Mouse (Mus musculus) retina, embryonic 14.5 days (tissue): ENCODE results near the gene Zfr.
"Not testable (repeated sequence)": the region's sequence is repeated elsewhere in the genome, so short reads cannot be mapped to it uniquely, and the experiment has no call there.

Experiments used
- DNase-seq: peaks from one replicate; pipeline ENCODE4 v3.0.0-alpha.2; 2015; ENCODE audit warnings: low spot score

Zfr gene

GRCm38 (mm10) chr15:12106430-12106829 is 11.2 kb upstream of the Zfr start:
- no peak for DNase-seq

- DNase-seq = no peak
Observed at GRCm38 (mm10) chr15:12108200-12108599, 9.4 kb upstream of the Zfr start.

DNA sequence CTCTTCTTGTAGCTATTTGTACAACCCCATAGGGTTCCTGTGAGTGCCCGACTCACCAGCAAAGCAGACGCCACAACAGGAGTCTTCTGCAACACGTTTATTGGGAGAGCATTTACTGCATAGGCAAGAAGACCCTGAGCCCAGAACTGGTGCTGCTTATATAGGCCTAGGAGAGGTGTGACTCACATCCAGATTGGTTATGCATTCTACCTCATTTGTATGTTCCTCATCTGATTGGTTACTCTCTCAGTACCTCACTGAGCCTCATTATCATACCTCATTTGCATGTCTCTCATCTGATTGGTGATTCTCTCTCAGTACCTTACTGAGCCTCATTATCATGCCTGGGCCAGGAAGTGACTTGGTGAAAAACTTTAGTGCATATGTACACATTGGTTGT is 8.7 kb upstream of the Zfr start:
- not testable (repeated sequence) for DNase-seq

DNA sequence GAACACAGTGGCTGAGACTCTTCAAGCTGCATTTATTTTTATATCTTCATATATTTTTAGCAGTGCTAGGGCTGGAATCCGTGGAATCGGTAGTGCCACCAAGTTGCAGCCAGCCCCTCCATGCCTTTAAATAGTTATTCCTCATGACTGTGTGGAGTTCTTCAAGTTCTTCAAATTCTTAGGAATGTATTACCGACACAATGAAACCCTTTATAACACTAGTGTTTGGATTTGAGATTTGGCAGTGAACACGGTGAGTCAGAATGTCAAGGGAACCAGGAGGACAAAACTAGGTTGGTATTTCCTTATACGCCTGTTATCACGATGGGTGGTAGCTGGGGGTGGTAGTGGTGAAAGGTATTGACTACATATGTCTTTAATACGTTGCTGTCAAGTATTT is 6.4 kb upstream of the Zfr start:
- no peak for DNase-seq

- no peak for DNase-seq
Observed at GRCm38 (mm10) chr15:12113411-12113810, 4.2 kb upstream of the Zfr start.

DNA sequence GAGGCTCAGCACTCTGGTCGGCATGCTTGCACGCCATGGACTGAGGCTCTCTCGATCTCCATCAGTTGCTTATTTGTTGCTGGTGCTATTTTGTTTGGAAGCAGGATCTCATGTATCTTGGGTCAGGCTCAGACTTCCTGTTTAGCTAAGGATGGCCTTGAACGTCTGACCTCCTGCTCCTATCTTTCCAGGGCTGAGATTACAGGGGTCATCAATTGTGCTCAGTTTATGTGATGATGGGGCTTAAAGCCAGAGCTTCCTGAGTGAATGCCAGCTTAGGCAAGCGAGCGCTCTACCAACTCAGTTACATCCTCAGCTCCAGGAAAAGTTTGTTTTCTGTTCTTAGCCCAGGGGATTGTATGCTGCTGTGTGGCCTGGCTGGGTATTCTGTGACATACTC is 3.1 kb upstream of the Zfr start:
- no peak for DNase-seq

GRCm38 (mm10) chr15:12115722-12116230 is 1.9 kb upstream of the Zfr start:
- DNase-seq = no peak

- DNase-seq = peak; percentile 61
Observed at GRCm38 (mm10) chr15:12118093-12118431, 431 bp downstream of the Zfr start.

DNA sequence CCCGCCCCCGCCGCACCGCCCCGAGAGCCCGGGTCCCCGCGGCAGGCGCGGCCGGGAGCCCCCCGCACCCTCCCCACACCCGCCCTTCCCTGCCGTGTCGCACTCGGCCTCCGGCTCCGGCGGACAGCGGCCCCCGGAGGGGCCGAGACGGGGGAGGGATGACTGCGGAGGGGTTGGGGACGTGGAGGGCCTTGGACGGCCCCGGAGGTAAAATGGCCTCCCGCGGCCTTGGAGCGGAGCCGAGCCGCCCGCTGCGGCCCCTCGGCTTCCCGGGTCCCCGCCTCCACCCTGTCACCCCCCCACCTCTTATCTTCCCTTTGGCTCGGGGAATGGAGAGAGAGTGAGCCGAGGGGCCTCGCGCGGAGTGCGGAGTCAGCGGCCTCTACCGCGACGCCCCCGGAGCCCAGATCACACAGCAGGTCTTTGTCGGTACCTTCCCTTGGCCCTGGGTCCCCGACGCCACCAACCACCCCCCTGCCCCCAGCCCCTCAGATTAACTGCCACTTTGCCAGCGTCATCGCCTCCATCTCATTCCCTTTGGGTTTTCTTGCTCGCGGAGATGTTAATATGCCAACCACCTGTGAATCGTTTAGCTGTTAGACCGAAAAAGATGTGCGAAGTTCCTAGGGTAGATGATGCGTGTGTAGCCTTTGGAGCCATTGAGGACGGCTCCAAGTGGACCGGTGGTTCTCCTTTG is 949 bp downstream of the Zfr start:
- peak; percentile 68 for DNase-seq

GRCm38 (mm10) chr15:12119129-12119466 is 1.5 kb downstream of the Zfr start:
- no peak for DNase-seq

GRCm38 (mm10) chr15:12124913-12125312 is 7.3 kb downstream of the Zfr start:
- no peak for DNase-seq

GRCm38 (mm10) chr15:12130871-12131270 is 13.2 kb downstream of the Zfr start:
- DNase-seq = not testable (repeated sequence)

DNA sequence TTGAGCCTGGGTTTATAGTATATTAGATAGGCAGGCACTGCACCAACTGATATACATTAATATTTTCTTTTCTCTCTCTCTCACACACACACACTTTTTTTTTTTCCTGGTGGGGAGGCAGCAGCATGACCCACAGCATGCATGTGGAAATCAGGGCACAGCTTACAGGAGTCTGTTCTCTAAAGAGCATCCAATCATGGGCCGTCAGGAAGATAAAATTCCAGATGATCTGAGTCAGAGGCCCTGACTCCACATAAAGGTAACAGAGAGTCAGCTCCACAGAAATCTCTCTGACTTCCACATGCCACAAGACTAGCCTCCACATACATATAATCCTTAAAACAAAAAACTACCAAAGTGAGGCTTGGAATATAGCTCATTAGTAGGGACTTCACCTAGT is 16.9 kb downstream of the Zfr start:
- DNase-seq = no peak

DNA sequence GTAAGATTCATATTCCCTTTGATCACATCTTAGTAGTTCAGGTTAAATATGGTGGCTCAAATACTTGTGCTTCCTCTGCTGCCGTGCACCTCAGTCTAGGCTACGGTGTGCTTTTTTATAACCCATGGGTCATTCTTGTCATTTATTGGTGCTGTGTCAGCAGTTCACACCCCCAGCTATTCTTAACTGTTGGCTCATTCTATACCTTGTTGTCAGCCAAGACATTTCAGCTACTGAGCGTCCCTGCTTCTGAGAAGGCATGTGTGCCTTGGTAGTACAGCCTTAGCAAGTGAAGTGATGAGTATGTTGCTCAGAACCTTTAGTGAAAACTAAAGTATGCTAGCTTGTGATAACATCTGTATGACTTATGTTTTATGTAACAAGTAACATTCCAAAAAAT is 17.7 kb downstream of the Zfr start:
- DNase-seq = no peak

DNA sequence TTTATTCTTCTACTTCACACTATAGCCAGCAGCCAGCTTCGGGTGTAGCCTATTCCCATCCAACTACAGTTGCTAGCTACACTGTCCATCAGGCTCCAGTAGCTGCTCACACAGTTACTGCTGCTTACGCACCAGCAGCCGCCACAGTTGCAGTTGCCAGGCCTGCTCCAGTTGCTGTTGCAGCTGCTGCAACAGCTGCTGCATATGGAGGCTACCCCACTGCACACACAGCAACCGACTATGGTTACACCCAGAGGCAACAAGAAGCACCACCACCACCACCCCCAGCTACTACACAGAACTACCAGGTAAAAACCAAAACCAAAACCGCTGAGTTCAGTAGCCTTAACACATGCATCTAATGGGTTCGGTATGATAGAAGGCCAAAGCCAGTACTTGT is 18.7 kb downstream of the Zfr start:
- DNase-seq = peak; percentile 23

DNA sequence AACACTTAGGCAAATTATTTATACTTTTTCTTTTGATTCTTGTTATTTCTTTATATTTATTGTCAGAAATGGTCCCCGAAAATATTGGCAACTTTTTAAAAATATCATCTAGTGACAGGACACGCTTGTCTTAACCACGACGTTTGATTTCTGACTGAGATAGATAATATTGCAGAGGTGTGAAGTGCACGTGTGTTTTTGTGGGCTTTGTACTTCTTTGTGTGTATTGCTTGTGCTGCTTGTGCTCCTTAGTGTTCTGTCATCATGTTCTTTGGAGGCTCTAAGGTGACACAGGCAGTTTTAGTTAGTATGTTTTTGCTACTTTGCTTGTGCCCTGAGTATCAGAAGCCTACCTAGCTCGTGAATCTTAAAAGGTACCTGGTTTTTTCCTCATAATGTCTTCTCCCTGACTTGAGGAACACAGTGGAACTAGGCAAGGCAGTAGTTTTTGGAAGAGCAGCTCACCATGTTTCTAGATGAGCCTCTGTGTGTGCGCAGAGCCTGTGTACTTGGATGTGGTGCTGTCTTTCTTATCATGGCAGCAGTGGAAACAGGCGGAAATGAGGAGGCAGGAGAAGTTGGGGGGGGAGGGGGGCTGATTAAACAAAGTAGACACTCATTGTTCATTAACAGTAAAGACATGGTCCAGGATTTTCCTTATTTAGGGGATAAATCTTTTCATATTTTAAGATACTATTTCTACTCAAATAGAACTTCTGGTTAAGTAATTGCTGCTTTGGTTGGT is 23.5 kb downstream of the Zfr start:
- DNase-seq = no peak

DNA sequence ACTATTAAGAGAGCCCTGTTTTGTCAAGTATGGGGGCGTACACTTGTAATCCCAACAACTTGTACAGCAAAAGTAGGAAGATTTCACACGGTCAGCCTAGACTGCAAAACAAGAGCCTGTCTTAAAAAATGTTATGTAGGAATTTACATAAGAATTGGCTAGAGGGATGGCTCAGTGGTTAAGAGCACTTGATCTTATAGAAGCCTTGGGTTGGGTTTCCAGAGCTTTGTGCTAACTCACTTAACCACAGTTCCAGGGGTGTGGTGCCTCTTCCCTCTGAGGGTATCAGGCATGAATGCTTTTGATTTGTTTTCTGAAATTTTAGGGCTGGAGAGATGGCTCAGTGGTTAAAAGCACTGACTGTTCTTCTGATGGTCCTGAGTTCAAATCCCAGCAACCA is 29.8 kb downstream of the Zfr start:
- no peak for DNase-seq

- DNase-seq = no peak
Observed at GRCm38 (mm10) chr15:12149501-12149900, 31.9 kb downstream of the Zfr start.

- no peak for DNase-seq
Observed at GRCm38 (mm10) chr15:12153747-12154146, 36.1 kb downstream of the Zfr start.

- DNase-seq = no peak
Observed at GRCm38 (mm10) chr15:12178126-12178525, 60.5 kb downstream of the Zfr start.

DNA sequence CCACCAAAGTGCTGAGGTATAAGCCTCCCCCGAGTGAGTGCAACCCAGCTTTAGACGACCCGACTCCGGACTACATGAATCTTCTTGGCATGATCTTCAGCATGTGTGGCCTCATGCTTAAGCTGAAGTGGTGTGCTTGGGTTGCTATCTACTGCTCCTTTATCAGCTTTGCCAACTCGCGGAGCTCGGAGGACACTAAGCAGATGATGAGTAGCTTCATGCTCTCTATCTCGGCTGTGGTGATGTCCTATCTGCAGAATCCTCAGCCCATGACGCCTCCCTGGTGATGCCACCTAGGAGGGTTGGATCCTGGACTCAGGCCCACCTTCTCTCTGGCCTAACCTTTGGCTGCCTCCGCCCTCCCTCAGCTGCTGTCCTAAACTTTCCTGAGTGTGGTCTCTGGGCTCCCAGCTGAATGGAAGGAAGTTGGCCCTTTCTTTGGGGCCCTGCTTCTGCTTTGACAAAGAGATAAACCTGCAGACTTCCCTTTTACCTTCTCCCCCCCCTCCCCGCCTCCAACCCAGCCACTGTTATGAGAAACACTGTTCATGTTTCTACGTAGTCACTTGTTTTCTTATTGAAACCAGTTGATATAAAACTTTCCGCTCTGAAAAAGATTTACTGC is 63.7 kb downstream of the Zfr start:
- DNase-seq = not testable (repeated sequence)

GRCm38 (mm10) chr15:12193880-12194816 is 76.5 kb downstream of the Zfr start:
- no peak for DNase-seq
